Mouse (Mus musculus): ENCODE results near the gene Elmod3. TPM values are rescaled to one million over a fixed set of nuclear protein-coding genes. Genes with fewer than 3 reads are reported as not detected.

Gene Elmod3
- polyA plus RNA-seq, 1 experiment, result 5.1 TPM

DNA sequence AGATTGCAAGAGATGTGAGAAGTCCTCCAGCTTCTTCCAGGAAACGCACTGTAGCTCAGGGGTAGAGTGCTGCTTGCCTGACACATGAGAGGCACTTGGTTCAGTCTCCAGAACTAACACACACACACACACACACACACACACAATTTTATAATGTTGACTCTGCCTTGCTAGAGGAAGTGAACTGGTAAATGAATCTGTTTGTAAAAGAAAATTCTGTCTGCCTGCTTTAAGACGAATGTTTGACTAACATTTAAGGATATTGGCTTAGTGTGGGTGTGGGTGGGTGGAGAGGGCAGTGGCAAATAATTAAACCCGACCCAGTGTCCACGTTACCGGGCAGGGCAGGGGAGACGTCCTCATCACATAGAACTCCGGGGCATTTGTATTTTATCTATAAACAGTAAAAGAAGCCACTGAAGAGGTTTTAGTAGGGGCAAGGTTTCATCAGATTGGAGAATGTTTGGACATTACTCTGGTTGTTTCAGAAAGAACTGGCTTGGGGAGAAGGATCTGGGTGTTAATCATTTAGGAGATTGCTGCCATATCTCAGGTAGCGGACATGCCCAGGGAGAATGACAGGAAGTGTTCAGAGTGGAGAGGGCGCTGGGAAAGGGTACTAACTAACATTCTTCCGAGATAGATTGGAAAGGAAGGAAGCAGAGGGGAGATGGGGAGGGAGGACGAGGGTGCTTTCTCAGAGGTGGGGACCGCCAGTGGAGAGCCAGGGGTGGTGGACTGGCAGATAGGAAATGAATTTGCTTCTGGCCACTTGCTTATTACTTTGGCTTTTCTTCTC lies 21.7 kb upstream of the Elmod3 start:
- Histone ChIP-seq H3K79me3 (ENCODE audit: low read depth) (peaks cover 17% of the 10 kb centered on the region), H3K36me3 (ENCODE audit: control insufficient read depth, insufficient read depth) (peaks cover 3% of the 10 kb centered on the region), H3K79me2 (ENCODE audit: control insufficient read depth, insufficient read depth) (peaks cover 24% of the 10 kb centered on the region), H3K4me3 (ENCODE audit: insufficient read depth, poor library complexity, severe bottlenecking) (no peak overlapping the region), H3K27me3 (ENCODE audit: control insufficient read depth, insufficient read depth, insufficient read length) (no peaks in the 10 kb centered on the region), H3ac (ENCODE audit: control insufficient read depth, insufficient read length, low read depth) (no peak overlapping the region)
- TF ChIP-seq MYOD1 (IDR thresholded peaks at IDR 0.05; ENCODE audit: control insufficient read depth, insufficient read length, low read depth), result no peak
- TF ChIP-seq MYOG (IDR thresholded peaks at IDR 0.05; ENCODE audit: control insufficient read depth, extremely low read depth, insufficient read length), result no peak
- TF ChIP-seq CTCF (IDR thresholded peaks at IDR 0.05; ENCODE audit: control insufficient read depth, insufficient read depth, insufficient read length), result no peak
- TF ChIP-seq CEBPB (IDR thresholded peaks at IDR 0.05; ENCODE audit: low read depth), result no peak
- no peak for TF ChIP-seq USF1 (IDR thresholded peaks at IDR 0.05; ENCODE audit: low read depth)
- TF ChIP-seq FOSL1 (IDR thresholded peaks at IDR 0.05; ENCODE audit: insufficient read depth, low read length, poor library complexity, severe bottlenecking), result no peak
- no peak for TF ChIP-seq MAX (IDR thresholded peaks at IDR 0.05)

DNA sequence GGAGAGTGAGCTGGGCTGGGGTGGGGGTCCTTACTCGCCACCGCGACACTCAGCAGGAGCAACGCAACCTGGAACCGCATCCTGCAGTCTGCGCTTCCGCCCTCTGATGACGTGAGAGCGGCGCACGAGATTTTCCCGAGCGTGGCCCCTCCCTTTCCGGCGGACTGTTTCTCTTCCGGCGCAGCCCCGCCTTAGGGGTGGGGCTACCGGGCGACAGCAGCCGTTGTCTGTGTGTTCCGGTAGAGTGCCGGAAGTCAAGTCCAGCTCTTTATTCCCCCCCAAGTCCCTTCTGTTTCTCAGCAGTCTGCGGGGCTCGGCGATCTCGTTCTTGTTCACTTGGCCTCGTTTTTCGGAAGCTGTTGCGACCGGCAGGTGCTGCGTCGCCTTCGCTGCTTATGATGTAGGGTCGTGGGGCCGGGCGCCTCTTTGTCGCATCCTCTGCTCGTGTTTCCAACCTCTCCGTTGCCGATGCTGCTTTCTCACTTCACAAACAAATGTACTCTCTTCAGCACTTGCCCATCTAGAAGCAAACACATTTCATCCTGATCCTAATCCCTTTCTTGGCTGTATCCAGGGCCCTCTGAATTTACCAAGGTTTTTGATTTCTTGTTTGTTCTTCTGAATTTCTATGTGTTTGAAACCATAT lies 18.6 kb upstream of the Elmod3 start, which contains the start of gene Tgoln1:
Tgoln1 (minus strand) TSS at position 358 of the 646 bp plus-strand sequence.
- H3K79me2 ChIP-seq (ENCODE audit: control insufficient read depth, insufficient read depth), result peaks cover 41% of the 10 kb centered on the region
- peak within 1 kb of the TSS; percentile 99 for H3ac ChIP-seq (ENCODE audit: control insufficient read depth, insufficient read length, low read depth)
- H3K36me3 ChIP-seq (ENCODE audit: control insufficient read depth, insufficient read depth), result peaks cover 21% of the 10 kb centered on the region
- H3K27me3 ChIP-seq (ENCODE audit: control insufficient read depth, insufficient read depth, insufficient read length), result no peaks in the 10 kb centered on the region
- TF ChIP-seq MYOD1 (IDR thresholded peaks at IDR 0.05; ENCODE audit: control insufficient read depth, insufficient read length, low read depth) (no peak), MAX (IDR thresholded peaks at IDR 0.05) (no peak), FOSL1 (IDR thresholded peaks at IDR 0.05; ENCODE audit: insufficient read depth, low read length, poor library complexity, severe bottlenecking) (no peak), CEBPB (IDR thresholded peaks at IDR 0.05; ENCODE audit: low read depth) (no peak), CTCF (IDR thresholded peaks at IDR 0.05; ENCODE audit: control insufficient read depth, insufficient read depth, insufficient read length) (no peak), USF1 (IDR thresholded peaks at IDR 0.05; ENCODE audit: low read depth) (no peak), MYOG (IDR thresholded peaks at IDR 0.05; ENCODE audit: control insufficient read depth, extremely low read depth, insufficient read length) (no peak)
- H3K79me3 ChIP-seq (ENCODE audit: low read depth), result peaks cover 22% of the 10 kb centered on the region
- H3K4me3 ChIP-seq (ENCODE audit: insufficient read depth, poor library complexity, severe bottlenecking), result peak within 1 kb of the TSS; percentile 95

DNA sequence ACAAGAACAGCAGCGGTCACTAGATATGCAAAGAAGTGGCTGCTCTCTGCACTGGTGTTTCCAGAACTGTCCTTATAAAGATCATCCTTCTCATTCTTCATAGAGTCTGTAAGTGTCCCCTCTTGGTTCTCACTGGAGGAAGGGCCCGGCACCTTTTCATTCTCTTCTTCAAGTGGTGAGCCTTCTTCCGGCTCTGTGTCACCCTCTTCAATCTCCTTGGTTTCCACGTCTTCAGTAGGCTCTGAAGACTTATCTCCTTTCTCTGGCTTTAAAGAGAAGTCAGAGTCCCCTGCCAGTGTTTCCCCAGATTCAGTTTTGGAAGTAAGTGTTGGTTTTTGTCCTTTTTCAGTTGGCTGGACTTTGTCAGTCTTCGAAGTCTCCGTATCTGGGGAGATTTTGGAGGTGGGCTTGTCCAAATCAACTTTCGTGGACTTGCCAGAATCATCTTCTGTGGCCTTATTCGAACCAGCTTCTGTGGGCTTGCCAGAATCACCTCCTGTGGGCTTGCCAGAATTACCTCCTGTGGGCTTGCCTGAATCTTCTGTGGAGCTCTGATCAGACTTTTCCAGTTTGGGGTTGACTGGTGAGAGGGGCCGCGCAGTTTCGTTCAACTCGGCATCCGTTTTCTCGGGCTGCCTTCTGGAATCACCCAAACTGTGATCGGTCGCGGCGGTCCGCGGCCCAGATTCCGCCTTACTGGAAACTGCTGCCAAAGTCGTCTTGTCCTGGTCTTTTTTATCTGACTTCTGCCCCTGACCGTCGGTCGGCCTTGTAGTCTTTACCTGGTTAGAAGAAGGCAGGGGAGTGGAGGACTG lies 17.6 kb upstream of the Elmod3 start:
- peak overlapping the region; percentile 95 for H3K4me3 ChIP-seq (ENCODE audit: insufficient read depth, poor library complexity, severe bottlenecking)
- H3K79me3 ChIP-seq (ENCODE audit: low read depth), result peaks cover 22% of the 10 kb centered on the region
- H3K36me3 ChIP-seq (ENCODE audit: control insufficient read depth, insufficient read depth), result peaks cover 28% of the 10 kb centered on the region
- H3ac ChIP-seq (ENCODE audit: control insufficient read depth, insufficient read length, low read depth), result peak overlapping the region; percentile 99
- H3K79me2 ChIP-seq (ENCODE audit: control insufficient read depth, insufficient read depth), result peaks cover 41% of the 10 kb centered on the region
- no peak for TF ChIP-seq MAX (IDR thresholded peaks at IDR 0.05)
- TF ChIP-seq USF1 (IDR thresholded peaks at IDR 0.05; ENCODE audit: low read depth), result no peak
- no peak for TF ChIP-seq CEBPB (IDR thresholded peaks at IDR 0.05; ENCODE audit: low read depth)
- TF ChIP-seq FOSL1 (IDR thresholded peaks at IDR 0.05; ENCODE audit: insufficient read depth, low read length, poor library complexity, severe bottlenecking), result no peak
- TF ChIP-seq MYOG (IDR thresholded peaks at IDR 0.05; ENCODE audit: control insufficient read depth, extremely low read depth, insufficient read length), result no peak
- no peak for TF ChIP-seq MYOD1 (IDR thresholded peaks at IDR 0.05; ENCODE audit: control insufficient read depth, insufficient read length, low read depth)
- TF ChIP-seq CTCF (IDR thresholded peaks at IDR 0.05; ENCODE audit: control insufficient read depth, insufficient read depth, insufficient read length), result no peak
- no peaks in the 10 kb centered on the region for H3K27me3 ChIP-seq (ENCODE audit: control insufficient read depth, insufficient read depth, insufficient read length)

DNA sequence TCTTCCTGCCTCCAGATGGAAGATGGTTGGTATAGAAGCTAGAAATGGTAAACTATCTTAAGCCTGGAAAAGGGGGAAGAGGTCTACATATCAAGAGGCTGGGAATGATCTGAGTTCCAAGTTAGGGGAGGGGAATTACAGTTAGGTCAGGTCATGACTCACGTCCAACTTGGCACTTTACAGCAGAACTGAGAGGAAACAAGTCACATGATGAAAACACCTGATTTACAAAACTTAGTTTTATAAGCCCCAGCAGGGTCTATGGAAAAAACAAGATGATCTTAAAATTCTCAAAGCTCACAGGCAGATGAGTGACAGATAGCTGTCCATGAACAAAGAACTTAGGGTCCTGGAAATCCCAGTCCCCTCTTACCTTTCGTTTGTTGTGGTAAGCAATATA lies 16.9 kb upstream of the Elmod3 start:
- H3K79me3 ChIP-seq (ENCODE audit: low read depth), result peaks cover 22% of the 10 kb centered on the region
- no peak for TF ChIP-seq MYOG (IDR thresholded peaks at IDR 0.05; ENCODE audit: control insufficient read depth, extremely low read depth, insufficient read length)
- peak; percentile 53 for TF ChIP-seq USF1 (IDR thresholded peaks at IDR 0.05; ENCODE audit: low read depth)
- H3K36me3 ChIP-seq (ENCODE audit: control insufficient read depth, insufficient read depth), result peaks cover 34% of the 10 kb centered on the region
- H3ac ChIP-seq (ENCODE audit: control insufficient read depth, insufficient read length, low read depth), result no peak overlapping the region
- H3K4me3 ChIP-seq (ENCODE audit: insufficient read depth, poor library complexity, severe bottlenecking), result peak overlapping the region; percentile 95
- H3K27me3 ChIP-seq (ENCODE audit: control insufficient read depth, insufficient read depth, insufficient read length), result no peaks in the 10 kb centered on the region
- H3K79me2 ChIP-seq (ENCODE audit: control insufficient read depth, insufficient read depth), result peaks cover 41% of the 10 kb centered on the region

DNA sequence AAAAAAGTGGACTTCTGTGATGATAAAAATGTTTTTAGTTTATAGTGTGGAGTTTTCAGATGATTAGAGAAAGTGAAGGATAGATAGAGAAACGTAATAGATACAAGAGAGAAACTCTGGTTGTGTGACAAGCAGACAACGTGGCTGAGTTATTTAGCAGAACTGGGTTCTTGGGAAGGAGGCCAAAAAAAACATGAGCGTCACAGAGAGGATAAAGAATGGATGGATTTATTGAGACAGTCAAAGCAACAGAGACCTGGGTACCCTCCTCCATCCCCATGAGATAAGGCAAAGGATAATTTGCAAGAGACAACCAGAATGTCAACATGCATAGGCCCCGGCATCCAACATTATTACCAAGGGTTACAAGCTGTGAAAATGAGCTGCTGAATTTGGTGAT lies 12.0 kb upstream of the Elmod3 start:
- TF ChIP-seq USF1 (IDR thresholded peaks at IDR 0.05; ENCODE audit: low read depth) (no peak), MAX (IDR thresholded peaks at IDR 0.05) (no peak), CTCF (IDR thresholded peaks at IDR 0.05; ENCODE audit: control insufficient read depth, insufficient read depth, insufficient read length) (no peak), FOSL1 (IDR thresholded peaks at IDR 0.05; ENCODE audit: insufficient read depth, low read length, poor library complexity, severe bottlenecking) (no peak), MYOD1 (IDR thresholded peaks at IDR 0.05; ENCODE audit: control insufficient read depth, insufficient read length, low read depth) (no peak), MYOG (IDR thresholded peaks at IDR 0.05; ENCODE audit: control insufficient read depth, extremely low read depth, insufficient read length) (no peak), CEBPB (IDR thresholded peaks at IDR 0.05; ENCODE audit: low read depth) (no peak)
- Histone ChIP-seq H3K36me3 (ENCODE audit: control insufficient read depth, insufficient read depth) (peaks cover 79% of the 10 kb centered on the region), H3K4me3 (ENCODE audit: insufficient read depth, poor library complexity, severe bottlenecking) (no peak overlapping the region), H3K79me2 (ENCODE audit: control insufficient read depth, insufficient read depth) (peaks cover 21% of the 10 kb centered on the region), H3ac (ENCODE audit: control insufficient read depth, insufficient read length, low read depth) (no peak overlapping the region), H3K79me3 (ENCODE audit: low read depth) (peaks cover 8% of the 10 kb centered on the region), H3K27me3 (ENCODE audit: control insufficient read depth, insufficient read depth, insufficient read length) (no peaks in the 10 kb centered on the region)

All from C2C12 (cell line).